Mouse (Mus musculus) cerebellum, postnatal 25 days (tissue): Measurements from ENCODE around the gene Olfr148.

Source experiments
- DNase-seq, 2 experiments: peaks; one replicate each; pipeline ENCODE4 v3.0.0; 2021; ENCODE audit warnings: mixed read lengths in 2 of 2

Olfr148 gene

GRCm38 (mm10) chr9:39610355-39610754 lies at the start of gene Olfr148:
Gene Olfr148, plus strand, starts transcription at chr9:39610655.
- DNase-seq = no peak

DNA sequence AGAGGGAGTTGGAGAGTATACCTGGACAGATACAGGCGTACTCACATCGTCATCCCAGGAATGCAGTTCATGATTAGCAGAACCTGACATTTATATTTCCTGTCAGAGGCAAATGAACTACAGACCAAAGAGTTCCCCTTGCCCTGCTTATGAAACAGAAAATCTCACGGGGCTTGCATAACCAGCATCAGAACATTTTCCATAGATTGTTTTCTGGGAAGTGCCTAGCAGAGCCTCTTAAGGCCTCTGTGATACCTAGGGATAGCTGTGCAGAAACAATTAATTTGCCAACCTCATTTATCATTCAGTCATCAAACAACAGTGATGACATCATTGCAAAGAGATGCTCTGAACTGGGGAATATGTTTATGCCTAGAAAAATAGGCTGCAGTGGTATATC lies 35.0 kb upstream of the Olfr148 start, which contains the start of gene Olfr959:
Olfr959 (minus strand) TSS at position 101 of the 400 bp plus-strand sequence.
- DNase-seq = no peak

- no peak for DNase-seq
Measured at GRCm38 (mm10) chr9:39577050-39577449, 33.4 kb upstream of the Olfr148 start.

DNA sequence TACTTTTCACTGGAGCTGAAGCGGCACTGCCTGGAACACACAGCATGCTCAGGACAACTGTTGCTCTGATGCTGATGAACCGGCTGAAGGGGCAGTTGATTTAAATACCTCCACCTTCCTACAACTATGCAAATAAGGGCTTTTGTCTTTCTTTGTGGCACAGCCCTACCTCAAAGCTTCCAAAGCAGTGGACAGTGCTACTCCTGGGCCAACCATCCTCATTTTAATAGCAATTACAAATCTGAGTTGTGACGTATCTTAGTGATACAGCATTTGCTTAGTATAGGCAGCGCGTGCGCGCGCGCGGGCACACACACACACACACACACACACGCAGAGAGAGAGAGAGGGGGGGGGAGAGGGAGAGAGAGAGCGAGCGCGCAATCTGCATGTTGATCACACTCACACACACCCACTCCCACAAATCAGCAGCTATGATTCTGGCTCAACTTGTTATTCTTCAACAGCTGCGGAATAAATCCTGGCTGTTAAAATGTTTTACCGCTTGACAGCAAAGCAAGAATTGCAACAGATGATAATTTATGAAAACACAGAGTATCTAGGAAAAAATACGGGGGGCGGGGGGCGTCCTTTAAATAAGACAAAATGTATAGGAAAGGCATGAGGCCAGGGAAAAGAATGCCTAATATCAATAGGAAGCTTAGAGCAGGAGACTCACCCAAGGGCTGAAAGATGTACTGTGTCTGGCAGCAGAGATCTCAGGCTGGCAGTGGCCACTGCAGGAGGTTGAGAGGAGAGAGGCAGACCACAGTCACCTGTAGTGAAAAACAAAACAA lies 7.7 kb upstream of the Olfr148 start:
- peak; percentile 3 to 6 for DNase-seq

DNA sequence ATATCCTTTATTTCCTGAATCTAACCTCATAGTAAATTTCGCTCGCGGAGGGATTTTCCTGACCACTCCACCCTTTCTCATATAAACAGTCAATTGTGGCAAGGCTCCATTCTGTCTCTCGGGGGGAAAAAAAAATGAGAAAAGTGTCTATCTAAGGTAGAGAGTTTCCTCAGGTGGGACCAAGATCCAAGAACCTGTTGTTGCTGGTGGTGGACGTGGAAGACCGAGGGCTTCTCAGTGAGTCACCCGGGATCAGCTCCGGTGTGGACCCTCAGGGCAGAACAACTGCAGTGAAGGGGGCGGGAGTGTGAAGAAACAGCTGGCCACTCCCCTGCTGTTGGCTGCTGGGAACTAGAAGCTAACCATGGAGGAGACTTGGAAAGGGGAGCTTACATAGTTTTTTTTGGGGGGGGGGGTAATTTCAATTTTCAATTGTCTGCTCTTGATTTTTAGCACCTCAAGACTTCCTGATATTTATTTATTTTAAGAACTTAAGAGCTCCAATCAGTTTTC lies 7.1 kb upstream of the Olfr148 start:
- DNase-seq = peak in 1 of 2 experiments; percentile 6

DNA sequence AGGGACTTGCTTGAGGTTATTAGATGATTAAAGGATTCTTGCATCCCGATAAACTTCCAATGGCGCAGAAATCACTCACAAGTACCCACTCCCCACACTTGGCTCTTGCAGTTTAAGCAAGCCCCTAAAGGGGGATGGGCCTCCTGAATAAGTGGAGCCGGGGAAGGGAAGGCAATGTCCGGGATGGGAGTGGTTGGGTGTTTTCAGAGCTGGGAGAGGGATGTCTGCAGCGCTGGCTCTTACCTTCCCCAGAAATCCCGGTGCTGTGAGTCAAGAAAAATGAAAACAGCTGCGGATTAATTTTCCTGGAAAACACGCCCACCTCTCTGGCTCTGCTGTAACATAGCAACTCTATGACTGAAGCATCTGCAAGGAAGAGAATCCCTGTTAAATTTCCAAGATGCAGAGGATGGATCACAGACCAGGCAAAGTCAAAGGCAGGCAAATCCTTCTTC lies 6.4 kb upstream of the Olfr148 start, which contains the start of gene AW551984:
AW551984 (minus strand) TSS at position 405 of the 455 bp plus-strand sequence.
- no peak for DNase-seq

- no peak for DNase-seq
Measured at GRCm38 (mm10) chr9:39608497-39608896, 2.0 kb upstream of the Olfr148 start.

GRCm38 (mm10) chr9:39611953-39612352 lies 1.5 kb downstream of the Olfr148 start:
- DNase-seq = peak in 1 of 2 experiments; percentile 6

GRCm38 (mm10) chr9:39621073-39621472 lies 10.6 kb downstream of the Olfr148 start, which contains the start of gene Olfr960:
Gene Olfr960, plus strand, starts transcription at chr9:39621373.
- DNase-seq = no peak

DNA sequence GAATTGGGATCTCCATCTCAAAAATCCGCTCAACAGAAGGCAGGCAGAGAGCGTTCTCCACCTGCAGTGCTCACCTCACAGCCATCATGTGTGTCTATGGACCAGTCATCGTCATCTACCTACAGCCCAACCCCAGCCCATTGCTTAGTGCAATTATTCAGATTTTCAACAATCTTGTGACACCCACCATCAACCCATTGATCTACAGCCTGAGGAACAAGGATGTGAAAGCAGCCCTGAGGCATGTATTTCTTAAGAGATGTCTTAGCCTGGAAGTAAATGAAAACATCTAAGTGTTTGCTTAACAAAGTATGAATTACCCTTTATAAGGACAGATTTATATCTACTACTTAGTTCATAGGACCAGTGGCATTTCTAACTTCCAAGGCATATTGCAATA lies 13.3 kb downstream of the Olfr148 start:
- no peak for DNase-seq

DNA sequence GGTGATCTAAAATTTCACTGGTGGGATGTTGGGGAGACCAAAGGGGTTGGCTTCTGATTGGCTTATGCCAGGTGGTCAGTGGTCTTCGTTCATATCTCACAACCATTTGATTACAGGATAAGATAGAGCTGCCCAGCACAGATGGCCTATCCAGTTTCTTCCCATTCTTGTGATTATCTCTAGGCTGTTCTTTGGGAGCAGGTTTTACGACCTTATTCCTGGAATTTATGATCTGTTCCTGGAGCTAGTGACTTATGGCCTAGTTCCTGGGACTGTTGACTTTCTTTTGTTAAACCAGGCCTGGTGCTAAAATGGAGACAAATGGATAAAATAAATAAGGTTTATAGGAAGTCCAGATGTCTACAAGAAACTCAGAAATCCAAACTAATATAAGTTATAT lies 14.3 kb downstream of the Olfr148 start:
- no peak for DNase-seq

DNA sequence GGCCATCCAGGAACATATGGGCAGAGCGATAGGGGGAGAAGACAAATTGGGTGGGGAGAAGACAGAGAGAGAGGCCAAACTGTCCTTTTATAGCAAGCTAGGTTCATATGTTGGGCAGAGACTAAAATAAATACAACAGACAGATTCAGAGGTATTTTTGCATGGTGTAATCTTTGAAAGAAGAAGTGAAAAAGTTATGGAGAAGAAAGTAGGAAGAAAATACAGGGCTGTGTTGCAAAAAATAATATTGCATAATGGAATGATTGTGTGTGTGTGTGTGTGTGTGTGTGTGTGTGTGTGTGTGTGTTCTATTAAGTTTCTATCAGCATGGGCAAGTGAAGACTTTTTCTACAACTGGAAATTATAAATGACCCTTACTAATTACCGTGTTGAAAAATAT lies 18.6 kb downstream of the Olfr148 start:
- no peak for DNase-seq

GRCm38 (mm10) chr9:39633913-39634594 lies 23.6 kb downstream of the Olfr148 start:
- DNase-seq = no peak

GRCm38 (mm10) chr9:39644785-39645184 lies 34.3 kb downstream of the Olfr148 start, which contains the start of gene Olfr961:
Gene Olfr961, plus strand, starts transcription at chr9:39645085.
- DNase-seq = no peak

DNA sequence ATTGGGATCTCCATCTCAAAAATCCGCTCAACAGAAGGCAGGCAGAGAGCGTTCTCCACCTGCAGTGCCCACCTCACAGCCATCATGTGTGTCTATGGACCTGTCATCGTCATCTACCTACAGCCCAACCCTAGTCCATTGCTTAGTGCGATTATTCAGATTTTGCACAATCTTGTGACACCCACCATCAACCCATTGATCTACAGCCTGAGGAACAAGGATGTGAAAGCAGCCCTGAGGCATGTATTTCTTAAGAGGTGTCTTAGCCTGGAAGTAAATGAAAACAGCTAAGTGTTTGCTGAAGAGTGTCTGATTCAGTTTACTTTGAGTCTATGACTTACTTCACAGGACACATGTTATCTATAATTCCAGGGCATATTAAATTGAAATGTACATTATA lies 36.9 kb downstream of the Olfr148 start:
- DNase-seq = no peak

GRCm38 (mm10) chr9:39654756-39655396 lies 44.4 kb downstream of the Olfr148 start:
- no peak for DNase-seq
